Mouse (Mus musculus) small intestine, adult 2 months (tissue): Measurements from ENCODE around the gene Sult1e1. TPM values are rescaled to one million over a fixed set of nuclear protein-coding genes. Genes with fewer than 3 reads are reported as not detected.

Experiments
- H3K27ac ChIP-seq: fragments of 200-500 bp; 2 replicates; pipeline ENCODE4 v1.5.1; 2012; ENCODE audit warnings: low read depth, low read length, control low read depth, inconsistent platforms; ENCODE audit not compliant: insufficient read depth
- H3K27me3 ChIP-seq: fragments of 200-500 bp; 2 replicates; pipeline ENCODE4 v1.6.1; 2012; ENCODE audit warnings: mild to moderate bottlenecking, moderate library complexity, low read length, inconsistent platforms; ENCODE audit not compliant: control insufficient read depth, insufficient read depth
- H3K36me3 ChIP-seq: fragments of 200-500 bp; 2 replicates; pipeline ENCODE4 v1.6.1; 2012; ENCODE audit warnings: mild to moderate bottlenecking, low read length, control low read depth, inconsistent platforms; ENCODE audit not compliant: control insufficient read depth, insufficient read depth
- H3K4me1 ChIP-seq: fragments of 200-500 bp; 2 replicates; pipeline ENCODE4 v1.6.1; 2012; ENCODE audit warnings: low read length, inconsistent platforms, mixed read lengths; ENCODE audit not compliant: control insufficient read depth, insufficient read depth, insufficient read length
- H3K4me3 ChIP-seq: fragments of 200-500 bp; 2 replicates; pipeline ENCODE4 v1.5.1; 2012; ENCODE audit warnings: low read depth, mild to moderate bottlenecking, control low read depth, inconsistent platforms, low read length, moderate library complexity
- CTCF ChIP-seq: fragments of 200-500 bp; IDR thresholded peaks from 2 replicates; pipeline ENCODE4 v1.5.1; 2012; ENCODE audit warnings: low read depth, mild to moderate bottlenecking, control low read depth, inconsistent platforms, low read length, moderate library complexity, mixed read lengths; ENCODE audit not compliant: insufficient replicate concordance, insufficient read length; ENCODE audit errors: extremely low read depth
- POLR2A ChIP-seq: fragments of 200-500 bp; IDR thresholded peaks from 2 replicates; pipeline ENCODE4 v1.6.1; 2012; ENCODE audit warnings: low read depth, mild to moderate bottlenecking, control low read depth, inconsistent platforms, low read length, moderate library complexity
- WGBS: fragments of 180-500 bp; shearing (Covaris S2); methylation state at CpG from one replicate; pipeline ENCODE4 v1.1.7; 2018; 5-methylcytosine and 5-hydroxymethylcytosine counted together
- polyA plus RNA-seq: library from polyadenylated mRNA; depleted of rRNA; stranded (reverse); fragments of >200 nt; gene quantifications from 2 replicates; pipeline ENCODE4 v1.2.3, GENCODE M21; 2012

Gene Sult1e1
- polyA plus RNA-seq, 1 experiment: not detected

GRCm38 (mm10) chr5:87580389-87580788, 11.0 kb downstream of the Sult1e1 start:
- WGBS: 81% methylated on average over 1 of the region's 1 CpGs

GRCm38 (mm10) chr5:87574174-87574573, 17.2 kb downstream of the Sult1e1 start:
- Histone ChIP-seq H3K4me1 (peaks cover 2% of the 10 kb centered on the region; the same call in 1 of the 2 replicates), H3K36me3 (no peaks in the 10 kb centered on the region), H3K27me3 (no peaks in the 10 kb centered on the region), H3K4me3 (no peak overlapping the region), H3K27ac (no peak overlapping the region)
- WGBS: 33% methylated on average over 1 of the region's 1 CpGs
- TF ChIP-seq CTCF (no peak), POLR2A (no peak)

More at GRCm38 (mm10) chr5:87580389-87580788, 11.0 kb downstream of the Sult1e1 start:
- no peak overlapping the region for H3K4me3 ChIP-seq
- H3K27ac ChIP-seq: no peak overlapping the region
- TF ChIP-seq POLR2A (no peak), CTCF (no peak)
- no peaks in the 10 kb centered on the region for H3K36me3 ChIP-seq
- no peaks in the 10 kb centered on the region for H3K27me3 ChIP-seq
- H3K4me1 ChIP-seq: no peaks in the 10 kb centered on the region

GRCm38 (mm10) chr5:87573490-87573889, 17.9 kb downstream of the Sult1e1 start:
- 22% methylated on average over 5 of the region's 5 CpGs for WGBS
- TF ChIP-seq CTCF: no peak
- no peak for TF ChIP-seq POLR2A
- Histone ChIP-seq H3K4me1 (peaks cover 2% of the 10 kb centered on the region; the same call in 1 of the 2 replicates), H3K36me3 (no peaks in the 10 kb centered on the region), H3K27me3 (no peaks in the 10 kb centered on the region), H3K27ac (peak overlapping the region; percentile 93), H3K4me3 (no peak overlapping the region)

GRCm38 (mm10) chr5:87572781-87573180, 18.6 kb downstream of the Sult1e1 start:
- TF ChIP-seq POLR2A: no peak
- no peak for TF ChIP-seq CTCF
- Histone ChIP-seq H3K4me1 (peaks cover 2% of the 10 kb centered on the region; the same call in 1 of the 2 replicates), H3K27me3 (no peaks in the 10 kb centered on the region), H3K36me3 (no peaks in the 10 kb centered on the region), H3K27ac (peak overlapping the region; percentile 57), H3K4me3 (no peak overlapping the region)
- 28% methylated on average over 6 of the region's 6 CpGs for WGBS

GRCm38 (mm10) chr5:87568845-87569244, 22.5 kb downstream of the Sult1e1 start, which contains the start of gene Sult1d1:
Sult1d1 (minus strand) TSS chr5:87569027.
- Histone ChIP-seq H3K4me3 (no peak within 1 kb of the TSS), H3K36me3 (peaks cover 6% of the 10 kb centered on the region; the same call in 1 of the 2 replicates), H3K27ac (no peak within 1 kb of the TSS), H3K27me3 (no peaks in the 10 kb centered on the region), H3K4me1 (peaks cover 2% of the 10 kb centered on the region; the same call in 1 of the 2 replicates)
- WGBS: 24% methylated on average over 5 of the region's 5 CpGs
- TF ChIP-seq CTCF: no peak
- TF ChIP-seq POLR2A: no peak

- TF ChIP-seq POLR2A (no peak), CTCF (no peak)
- peaks cover 2% of the 10 kb centered on the region; the same call in 1 of the 2 replicates for H3K4me1 ChIP-seq
- peaks cover 9% of the 10 kb centered on the region for H3K36me3 ChIP-seq
- H3K27me3 ChIP-seq: no peaks in the 10 kb centered on the region
- 75% methylated on average over 1 of the region's 1 CpGs for WGBS
- H3K4me3 ChIP-seq: no peak overlapping the region
- peak overlapping the region; percentile 81 for H3K27ac ChIP-seq
Observed at GRCm38 (mm10) chr5:87567306-87567705, 24.1 kb downstream of the Sult1e1 start.

GRCm38 (mm10) chr5:87562966-87563365, 28.4 kb downstream of the Sult1e1 start:
- Histone ChIP-seq H3K4me3 (no peak overlapping the region), H3K4me1 (no peaks in the 10 kb centered on the region; the same call in 1 of the 2 replicates), H3K27ac (peak overlapping the region; percentile 79), H3K27me3 (no peaks in the 10 kb centered on the region), H3K36me3 (peaks cover 14% of the 10 kb centered on the region)
- TF ChIP-seq POLR2A: no peak
- TF ChIP-seq CTCF: no peak
